Mouse (Mus musculus) cerebellum, adult 9-10 months (tissue): Measurements from ENCODE around the gene Bckdhb.
"Not testable (repeated sequence)": the region's sequence is repeated elsewhere in the genome, so short reads cannot be mapped to it uniquely, and the experiment has no call there.

Source experiments
- DNase-seq: peaks from one replicate; pipeline ENCODE4 v3.0.0; 2022

Bckdhb gene

DNA sequence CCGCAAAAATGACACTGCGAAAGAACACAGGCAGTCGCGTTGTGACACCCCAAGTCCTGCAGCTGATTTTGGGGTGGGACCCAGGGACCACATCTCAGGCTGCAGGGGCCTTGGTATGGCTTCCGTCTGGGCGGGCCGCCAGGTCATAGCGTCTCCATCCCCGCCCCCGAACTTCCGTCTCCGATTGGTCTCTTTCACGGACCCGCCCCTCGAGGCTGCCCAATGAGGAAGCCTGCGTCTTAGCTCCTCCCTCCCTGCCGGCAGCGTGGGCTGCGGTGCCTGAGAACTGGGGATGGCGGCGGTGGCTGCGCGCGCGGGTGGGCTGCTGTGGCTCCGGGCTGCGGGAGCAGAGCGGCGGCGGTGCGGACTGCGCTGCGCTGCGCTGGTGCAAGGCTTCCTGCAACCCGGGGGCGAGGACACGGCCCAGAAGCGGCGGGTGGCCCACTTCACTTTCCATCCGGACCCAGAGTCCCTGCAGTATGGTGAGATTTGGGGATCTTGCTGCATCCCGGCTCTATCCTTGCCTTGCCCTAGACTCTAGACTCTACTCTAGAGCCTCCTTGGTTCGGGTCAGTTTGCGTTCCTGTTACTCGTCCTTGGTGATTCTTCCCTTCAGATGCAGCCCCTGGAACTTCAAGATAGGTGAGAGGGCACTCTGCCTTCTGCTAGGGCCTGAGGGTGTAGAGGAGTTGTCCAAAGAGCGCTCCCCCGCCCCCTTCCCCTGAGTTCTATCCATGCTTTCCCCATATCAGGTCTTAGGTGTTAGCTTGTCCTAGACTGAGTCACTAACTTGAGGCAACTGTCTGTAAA lies at the start of gene Bckdhb:
Gene Bckdhb (plus strand): TSS at position 268 of the 810 bp plus-strand sequence.
- DNase-seq: peak; percentile 98

DNA sequence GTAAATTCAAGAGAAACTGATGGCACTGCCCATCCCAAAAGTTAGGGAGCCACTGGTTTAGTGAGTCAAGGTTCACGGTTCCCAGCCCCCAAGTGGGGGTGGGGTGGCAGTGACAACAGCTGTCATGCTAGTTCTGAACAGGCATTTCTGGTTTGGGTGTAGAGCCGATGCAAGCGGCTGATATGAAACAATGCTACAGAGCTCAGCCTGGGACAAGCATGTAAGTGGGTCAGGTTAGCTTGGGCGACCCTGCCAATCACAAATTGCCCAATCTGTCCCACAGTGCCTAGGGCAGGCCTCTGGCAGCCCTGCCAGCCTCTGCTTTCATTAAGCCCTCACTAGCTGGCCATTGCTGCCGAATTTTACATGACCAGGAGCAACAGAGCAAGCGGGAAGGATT lies 42.8 kb upstream of the Bckdhb start:
- peak; percentile 2 for DNase-seq

DNA sequence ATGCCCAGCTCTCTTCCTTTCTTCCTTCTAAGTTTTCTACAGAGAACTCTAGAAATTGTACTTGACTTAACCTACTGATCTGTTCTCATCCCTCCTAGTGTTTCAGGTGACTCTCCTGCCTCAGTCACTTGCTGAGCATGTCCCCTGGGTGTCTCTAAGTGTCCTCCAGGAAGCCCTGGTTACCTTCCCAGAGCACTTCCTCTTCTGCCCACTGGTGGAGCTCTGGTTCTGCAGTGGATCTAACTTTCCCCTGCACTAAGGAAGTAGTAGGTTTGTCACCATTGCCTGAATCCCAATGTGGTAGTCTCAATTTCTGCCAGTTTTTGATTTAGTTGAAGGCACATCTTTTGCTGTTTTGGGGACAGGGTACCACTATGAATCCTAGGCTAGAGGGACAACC lies 38.8 kb upstream of the Bckdhb start:
- DNase-seq: no peak

DNA sequence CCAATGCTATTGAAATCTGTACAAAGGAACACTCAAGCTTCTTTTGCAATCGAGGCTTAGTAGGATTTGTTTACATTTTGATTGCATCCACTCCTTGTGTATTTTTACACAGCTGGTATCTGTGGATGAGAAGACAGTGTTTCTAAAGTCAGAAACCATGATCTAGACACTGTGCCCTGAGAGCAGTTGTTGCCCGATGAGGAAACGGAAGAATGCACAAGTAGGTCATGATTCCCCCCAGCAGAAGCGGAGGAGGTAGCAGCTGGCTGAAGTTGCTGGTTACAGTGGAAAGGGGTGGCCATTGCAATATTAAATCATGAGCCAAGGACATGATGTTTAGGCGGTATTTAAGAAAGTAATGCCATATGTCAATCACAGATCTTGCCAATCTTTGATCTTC lies 36.7 kb upstream of the Bckdhb start:
- no peak for DNase-seq

DNA sequence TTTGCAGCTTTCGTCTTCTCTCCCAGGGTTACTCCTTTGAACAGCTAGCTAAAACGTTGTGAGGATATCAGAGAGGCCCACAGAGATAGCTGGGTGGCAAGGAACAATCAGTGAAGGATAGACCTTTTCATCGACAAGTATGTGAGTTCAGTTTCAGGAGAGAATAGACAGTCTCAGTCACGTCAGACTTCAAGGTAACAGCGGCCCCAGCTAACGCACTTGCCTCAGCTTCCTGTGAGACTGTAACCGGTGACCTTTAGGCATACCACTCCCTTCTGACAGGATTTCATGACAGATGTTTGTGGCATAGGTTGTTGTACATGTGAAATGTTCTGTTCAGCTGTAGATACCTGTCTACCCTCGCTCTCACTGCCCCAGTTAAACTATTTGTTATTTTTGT lies 31.9 kb upstream of the Bckdhb start:
- no peak for DNase-seq

DNA sequence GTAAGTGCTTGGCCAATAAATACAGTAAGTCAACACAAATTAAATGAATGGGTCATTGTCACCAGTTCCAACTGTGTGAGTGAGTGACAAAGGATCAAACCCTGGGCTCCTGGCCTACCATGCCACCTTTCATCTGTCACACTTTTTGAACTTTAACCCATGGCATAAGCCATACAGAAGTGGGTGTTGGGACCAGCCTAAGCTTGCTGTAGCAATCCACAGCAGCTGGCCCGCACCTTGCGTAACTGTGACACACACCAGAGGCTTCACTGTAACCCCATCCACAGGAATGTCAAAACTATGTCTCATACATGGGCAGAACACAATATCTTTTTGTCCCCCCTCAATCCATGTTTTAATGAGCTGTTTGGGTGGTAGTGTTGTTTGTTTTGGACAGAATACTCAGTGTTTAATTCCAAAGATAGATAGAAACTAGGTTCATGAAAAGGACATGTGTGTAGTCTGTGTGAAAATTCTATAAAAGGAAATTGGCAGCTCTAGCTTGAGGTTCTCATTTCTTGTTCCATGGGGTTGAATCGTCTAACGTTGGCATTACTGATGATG lies 31.1 kb upstream of the Bckdhb start:
- DNase-seq: no peak

DNA sequence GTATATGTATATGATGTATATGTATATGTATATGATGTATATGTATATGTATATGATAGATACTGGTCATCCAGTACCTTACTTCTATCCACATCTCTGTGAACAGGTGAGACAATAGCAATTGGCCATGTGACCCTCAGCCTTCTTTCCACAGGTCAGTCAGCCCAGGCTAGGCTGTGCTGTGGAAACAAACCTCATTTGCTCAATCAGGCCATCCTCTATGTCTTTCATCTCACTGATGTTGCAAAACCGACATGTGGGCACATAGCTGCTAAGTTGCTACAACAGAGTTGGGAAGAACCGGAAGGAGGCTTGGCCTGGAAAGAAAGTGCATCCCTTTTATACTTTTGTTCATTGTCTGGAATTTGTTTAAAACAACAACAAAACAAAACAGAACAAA lies 22.9 kb upstream of the Bckdhb start:
- no peak for DNase-seq

DNA sequence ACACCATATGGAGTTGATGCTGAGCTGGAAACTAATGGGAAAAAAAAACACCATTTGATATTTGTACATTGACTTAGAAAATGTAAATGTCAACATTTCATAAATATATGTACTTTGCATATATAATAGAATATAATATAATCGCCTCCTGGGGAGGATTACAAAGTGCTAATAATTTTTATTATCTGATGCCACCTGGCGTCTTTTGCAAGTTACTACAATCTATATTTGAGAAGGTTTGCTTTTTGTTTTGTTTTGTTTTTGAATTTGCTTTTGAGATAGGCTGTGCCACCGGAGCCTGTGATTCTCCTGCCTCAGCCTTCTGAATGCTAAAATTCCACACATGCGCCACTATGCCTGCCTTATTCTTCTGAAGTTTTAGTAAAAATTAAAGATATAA lies 19.1 kb upstream of the Bckdhb start:
- DNase-seq: no peak

DNA sequence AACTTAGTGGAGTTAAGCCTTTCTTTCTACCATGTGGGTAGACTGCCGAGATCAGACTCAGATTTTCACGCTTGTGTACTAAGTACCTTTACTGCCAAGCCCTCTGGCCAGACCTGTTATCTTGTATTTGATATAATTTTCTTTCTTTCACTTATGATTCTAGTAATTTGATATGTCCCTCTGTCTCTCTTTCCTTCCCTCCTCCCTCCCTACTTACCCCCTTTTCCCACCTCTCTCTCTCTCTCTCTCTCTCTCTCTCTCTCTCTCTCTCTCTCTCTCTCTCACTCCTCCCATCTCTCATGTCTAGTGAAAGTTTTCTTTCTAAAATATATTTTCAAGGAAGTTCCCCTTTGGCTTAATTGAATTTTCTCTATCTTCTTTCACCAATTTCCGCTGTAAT lies 17.9 kb upstream of the Bckdhb start:
- DNase-seq: no peak

DNA sequence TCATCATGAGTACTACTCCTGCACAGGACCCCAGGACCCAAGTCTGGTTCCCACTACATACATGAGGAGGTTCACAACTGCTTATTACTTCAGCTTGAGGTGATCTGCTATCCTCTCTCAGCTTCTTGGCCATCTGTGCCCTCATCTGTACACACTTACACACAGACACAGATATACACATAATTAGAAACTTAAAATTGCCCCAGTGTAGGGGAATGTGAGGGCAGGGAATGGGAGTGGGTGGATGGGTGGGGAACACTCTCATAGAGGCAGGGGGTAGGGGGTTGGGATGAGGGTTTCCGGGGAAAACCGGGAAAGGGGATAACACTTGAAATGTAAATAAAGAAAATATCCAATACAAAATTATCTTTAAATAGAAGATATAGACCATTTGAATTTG lies 15.1 kb upstream of the Bckdhb start:
- DNase-seq: no peak

DNA sequence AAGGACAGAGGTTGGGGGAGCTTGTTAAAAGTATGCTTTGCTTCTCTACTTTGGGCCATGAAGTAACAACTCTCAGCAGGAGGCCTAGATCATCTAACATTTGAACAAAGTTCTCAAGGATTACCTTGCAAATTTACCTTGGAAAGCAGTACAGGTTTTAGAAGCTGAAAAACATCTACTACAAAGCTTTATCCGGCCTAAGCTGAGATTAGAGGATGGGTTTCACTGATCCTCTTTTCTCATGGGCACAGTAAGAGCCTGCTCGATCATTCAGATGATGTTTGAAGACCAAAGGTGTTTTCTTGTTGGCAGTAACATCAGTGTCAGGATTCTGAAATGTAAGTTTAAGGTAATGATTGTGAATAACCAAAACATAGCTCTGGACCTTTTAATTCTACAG lies 14.0 kb upstream of the Bckdhb start:
- no peak for DNase-seq

DNA sequence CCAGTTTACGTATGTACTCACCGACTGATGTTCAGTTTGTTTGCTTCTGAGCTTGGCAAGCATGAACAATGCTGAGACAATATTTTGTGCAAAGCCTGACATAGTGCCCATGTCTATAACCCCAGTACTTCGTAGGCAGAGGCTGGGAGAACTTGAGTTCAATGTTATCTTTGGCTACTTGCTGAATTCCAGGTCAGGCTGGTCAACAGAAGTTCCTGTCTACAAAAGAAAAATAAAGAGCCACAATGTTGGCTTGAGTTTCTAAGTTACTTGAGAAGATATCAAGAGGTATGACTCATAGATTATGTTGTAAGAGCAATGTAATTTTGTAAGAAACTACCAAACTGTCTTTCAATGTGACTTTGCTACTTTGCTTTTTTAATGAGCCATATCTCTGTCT lies 2.9 kb upstream of the Bckdhb start:
- no peak for DNase-seq

DNA sequence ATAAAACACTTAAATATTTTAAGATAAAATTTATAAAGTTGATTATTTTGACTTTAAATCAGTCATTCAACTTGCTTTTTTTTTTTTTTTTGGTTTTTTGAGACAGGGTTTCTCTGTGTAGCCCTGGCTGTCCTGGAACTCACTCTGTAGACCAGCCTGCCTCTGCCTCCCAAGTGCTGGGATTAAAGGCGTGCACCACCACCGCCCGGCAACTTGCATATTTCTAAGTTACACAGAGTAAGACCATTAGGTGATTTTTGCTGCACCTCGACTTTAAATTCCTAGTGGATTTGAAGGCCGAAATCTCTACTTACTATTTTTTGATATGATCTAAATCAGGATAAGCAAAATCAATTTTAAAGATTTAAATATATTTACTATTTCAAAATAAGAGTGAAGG lies 589 bp upstream of the Bckdhb start:
- DNase-seq: no peak

DNA sequence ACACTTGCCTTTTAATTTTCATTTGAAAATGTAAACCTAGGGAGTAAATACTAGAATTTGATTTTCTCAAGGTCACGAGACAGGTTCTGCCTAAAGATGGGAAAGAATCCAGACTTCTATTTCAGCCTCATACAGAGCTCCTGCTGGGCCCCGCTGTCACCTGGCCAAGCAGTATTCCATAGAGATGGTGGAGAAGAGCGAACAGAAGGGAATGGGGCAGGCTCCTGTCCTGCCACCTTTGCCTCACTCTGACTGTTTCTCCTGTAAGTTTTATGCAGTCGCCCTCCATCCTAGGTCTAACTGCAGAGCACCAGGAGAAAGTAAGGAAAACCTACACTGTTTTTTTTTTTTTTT lies 720 bp downstream of the Bckdhb start:
- peak; percentile 68 for DNase-seq

DNA sequence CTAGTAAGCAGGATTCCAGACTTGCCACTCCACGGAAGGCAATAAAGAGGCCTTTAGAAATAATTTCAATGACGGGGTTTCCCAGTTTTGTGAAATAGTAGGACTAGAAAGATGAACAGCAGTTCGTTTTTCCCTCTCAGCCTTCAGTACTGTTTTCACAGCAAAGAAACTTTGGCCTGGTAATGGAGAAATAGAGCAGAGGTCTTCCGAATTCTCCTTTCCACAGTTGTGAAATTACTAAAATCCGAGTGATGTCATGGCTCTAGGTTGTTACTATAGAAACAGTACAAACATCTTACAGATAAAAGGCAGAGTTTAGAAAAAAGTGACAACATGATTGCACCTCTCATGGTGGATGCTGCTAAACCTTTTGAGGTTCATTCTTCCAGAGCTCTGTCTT lies 1.4 kb downstream of the Bckdhb start:
- no peak for DNase-seq

DNA sequence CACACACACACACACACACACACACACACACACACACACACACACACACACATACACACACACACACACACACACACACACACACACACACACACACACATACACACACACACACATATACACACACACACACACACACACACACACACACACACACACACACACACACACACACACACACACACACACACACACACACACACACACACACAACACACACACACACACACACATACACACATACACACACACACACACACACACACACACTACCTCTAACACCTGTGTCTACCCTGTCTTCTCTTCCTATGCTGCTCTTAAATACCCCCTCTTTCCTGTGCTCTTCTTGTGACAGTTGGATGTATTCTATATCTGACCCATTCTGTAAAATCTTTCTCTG lies 14.6 kb downstream of the Bckdhb start:
- DNase-seq: not testable (repeated sequence)

DNA sequence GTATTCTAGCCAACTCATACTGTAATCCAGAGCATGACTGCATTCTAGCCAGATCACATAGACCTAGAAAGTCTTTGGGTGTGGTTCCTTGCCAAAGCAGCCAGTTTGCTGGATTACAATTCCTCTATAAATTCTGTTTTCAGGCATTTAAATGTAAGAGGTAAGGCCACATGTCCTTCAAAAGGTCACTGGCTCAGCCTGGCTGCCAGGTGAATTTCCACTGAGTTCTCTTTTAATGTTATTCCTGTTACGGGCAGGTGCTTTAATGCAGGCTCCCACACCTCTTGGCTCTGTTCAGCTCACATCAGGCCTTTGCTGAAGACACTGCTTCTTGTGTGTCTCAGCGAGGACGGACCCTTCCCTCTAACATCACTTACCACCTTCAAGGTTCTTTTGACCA lies 15.1 kb downstream of the Bckdhb start:
- DNase-seq: no peak

DNA sequence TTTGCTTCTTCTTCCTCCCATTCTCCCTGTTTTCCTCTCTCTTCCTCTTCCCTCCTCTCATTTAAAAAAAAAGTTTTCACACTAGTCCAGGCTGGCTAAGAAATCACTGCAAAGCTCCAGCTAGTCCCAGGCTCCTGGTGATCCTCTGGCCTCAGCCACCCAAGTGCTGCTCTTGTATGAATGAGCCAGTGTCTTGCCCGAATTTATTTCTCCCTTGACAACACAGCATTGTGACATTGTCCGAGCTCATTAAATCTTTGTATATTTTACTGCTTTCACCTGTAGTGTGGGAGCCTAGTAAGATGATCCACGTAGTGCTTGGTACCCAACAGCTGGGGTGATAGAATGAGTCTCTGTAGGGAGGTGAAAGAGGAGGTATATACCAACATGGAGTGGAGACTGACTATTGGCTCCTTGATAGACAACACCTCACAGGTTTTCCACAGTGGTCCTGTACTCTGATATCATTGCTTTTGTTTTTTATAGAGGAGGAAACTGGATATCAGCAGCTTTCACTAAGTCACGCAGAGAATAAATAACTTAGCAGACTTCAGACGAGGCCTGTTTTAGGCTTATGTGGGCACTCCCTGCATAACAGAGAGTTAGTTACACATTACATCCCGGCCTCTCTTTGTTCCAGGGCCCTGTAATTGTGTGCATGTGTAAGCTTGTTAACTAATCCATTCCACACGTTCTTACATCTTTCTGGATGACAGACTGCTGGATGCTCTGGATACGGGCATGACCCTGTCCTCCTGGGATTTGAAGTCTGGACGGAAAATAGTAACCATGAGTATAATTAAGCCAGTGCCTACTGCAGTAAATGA lies 15.8 kb downstream of the Bckdhb start:
- no peak for DNase-seq

DNA sequence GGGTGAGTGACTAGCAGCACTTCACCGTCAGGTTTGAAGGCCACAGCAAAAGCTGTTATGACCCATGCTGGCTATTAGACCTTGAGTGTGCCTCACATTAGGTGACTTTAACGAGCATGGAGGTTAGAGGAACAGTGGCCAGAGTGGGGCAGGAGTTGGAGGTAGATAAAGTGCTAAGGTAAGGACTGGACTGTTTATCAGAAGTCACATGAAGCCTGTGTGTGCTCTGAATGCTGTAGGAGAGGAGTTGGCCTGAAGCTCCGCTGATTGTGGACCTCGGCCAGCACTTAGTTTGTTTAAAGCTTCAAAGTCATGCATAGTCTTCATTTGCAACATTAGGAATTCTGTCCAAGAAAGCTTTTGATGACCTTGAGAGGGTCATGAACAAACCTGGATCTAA lies 26.4 kb downstream of the Bckdhb start:
- no peak for DNase-seq

DNA sequence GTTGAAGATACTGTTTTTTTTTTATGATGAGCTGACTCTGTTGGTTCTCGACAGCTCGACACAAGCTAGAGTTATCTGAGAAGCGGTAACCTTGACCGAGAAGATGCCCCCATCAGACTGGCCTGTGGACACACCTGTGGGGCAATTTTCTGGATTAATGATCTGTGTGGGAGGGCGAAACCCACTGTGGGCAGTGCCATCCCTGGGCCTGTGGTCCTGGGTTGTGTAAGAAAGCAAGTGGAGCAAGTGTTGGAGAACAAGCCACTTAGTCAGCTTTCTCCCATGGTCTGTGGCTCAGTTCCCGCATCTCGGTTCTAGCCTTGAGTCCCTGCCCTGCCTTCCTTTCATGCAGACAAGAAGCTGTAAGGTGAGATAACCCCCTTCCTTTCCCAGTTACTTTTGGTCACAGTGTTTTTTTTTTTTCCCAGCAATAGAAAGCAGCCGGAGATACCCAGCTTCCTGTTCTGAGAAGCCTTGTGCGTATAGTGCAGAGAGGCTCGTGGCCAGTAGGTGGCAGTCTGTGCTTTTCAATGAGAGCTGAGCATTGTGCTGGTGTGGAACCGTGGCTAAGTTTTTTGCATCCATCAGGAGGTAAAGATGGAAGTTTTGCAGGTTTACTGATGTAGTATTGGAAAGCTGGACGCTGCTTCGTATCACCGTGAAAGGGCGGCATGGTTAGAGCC lies 31.8 kb downstream of the Bckdhb start:
- DNase-seq: peak; percentile 77

DNA sequence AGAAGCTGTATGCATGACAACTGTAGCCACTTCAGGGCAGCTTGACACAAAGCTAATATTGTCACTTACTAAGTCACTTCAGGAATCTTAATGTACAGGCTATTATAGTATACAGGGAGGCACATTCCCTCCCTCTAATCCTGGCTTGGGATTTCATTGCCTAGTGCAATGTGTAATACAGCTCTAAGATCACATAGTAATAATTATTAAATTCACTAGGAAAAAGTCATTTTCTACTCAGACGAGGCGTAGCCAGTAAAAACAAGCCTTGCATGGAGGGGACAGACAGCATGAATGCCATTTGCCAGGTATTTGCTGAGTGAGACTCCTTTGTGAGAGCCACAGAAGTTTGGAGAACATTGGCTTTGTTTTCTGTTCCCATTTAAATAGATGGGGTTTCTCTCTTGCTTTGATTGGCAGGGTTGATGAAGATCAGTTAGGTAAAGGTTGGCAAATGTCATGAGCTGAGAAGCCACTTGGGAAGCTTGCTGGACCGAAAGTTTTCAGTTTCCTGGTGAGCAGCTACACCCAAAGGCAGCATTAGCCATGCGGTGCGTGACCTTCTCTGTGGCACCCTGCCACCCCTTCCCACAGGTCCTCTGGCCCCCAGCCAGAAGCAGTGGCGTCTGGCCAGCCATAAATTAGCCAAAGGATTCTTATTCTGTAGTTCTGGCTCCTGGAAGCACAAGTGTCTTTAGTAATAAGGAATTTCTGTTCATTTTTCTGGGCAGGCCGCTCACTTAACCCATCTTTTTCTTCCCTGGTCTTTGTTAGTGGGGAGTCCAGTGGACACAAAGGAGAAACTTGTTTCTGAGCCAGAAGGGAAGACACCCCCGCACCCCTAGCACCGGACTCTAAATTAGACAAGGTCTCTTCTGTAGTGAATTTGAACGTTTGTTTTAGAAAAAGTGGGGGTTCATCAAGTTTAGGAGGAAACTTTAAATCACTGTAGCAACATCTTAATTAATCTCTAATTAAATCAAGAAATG lies 37.4 kb downstream of the Bckdhb start:
- DNase-seq: peak; percentile 79

DNA sequence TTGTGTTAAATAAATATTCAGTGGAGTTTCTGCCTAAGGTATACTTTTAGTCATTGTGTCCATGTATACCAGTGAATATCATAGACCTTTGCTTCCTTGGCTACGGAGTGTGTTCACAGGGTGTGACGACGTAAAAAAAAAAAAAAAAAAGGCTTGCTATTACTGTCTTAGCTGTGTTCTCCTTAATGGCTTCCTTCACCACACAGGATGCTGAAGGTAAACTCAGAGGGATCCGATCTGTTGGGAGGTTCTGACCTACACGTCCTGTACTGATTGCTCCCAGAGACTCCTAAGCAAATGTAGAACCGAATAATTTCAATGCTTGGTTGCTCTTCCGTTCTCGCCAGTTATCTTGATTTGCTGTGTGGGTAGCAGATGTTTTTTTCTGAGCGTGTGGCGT lies 38.4 kb downstream of the Bckdhb start:
- DNase-seq: no peak
